Mouse (Mus musculus): ENCODE results near the gene Lgals9.

DNA sequence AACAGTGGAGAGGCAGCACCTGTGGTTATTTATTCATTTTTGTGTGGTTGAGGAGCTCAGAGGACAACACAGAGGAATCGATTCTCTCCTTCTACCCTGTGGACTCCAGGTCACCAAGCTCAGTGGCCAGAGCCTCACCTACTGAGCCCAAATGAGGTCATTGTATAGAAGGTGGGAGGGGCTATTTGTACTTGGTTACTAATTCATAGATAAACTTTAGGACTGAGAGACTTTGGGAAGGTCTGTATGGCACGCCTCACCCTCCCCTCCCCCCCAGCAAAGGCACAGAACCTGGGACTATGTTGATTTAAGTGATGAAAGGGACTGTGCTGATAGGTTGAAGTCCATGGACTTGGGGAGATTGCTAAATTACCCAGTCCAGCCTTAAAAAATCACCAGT is 2.7 kb downstream of the Lgals9 start:
- no peak for TF ChIP-seq CTCF (IDR thresholded peaks at IDR 0.05; ENCODE audit: low read depth, low read length)
- no peak for TF ChIP-seq EP300 (IDR thresholded peaks at IDR 0.05; ENCODE audit: insufficient read depth, low read depth, low read length)
- no peak for TF ChIP-seq POLR2A (IDR thresholded peaks at IDR 0.05; ENCODE audit: insufficient read depth, low read length)

Data from ES-Bruce4 (cell line).